Mouse (Mus musculus) limb, embryonic 14.5 days (tissue): ENCODE results near the gene Ccl1. TPM values are rescaled to one million over a fixed set of nuclear protein-coding genes. Genes with fewer than 3 reads are reported as not detected.
A peak's percentile ranks its signal among the peaks of the same experiment; 100 is the strongest.

ENCODE experiments used
- ATAC-seq: fragments of 200-750 bp; cut with Nextera tagmentation; 2 replicates; pipeline ENCODE4 v1.8.0; 2017; ENCODE audit warnings: low read depth, moderate number of reproducible peaks, moderate TSS enrichment; ENCODE audit not compliant: low FRiP score
- DNase-seq: peaks from one replicate; pipeline ENCODE4 v3.0.0-alpha.2; 2015; ENCODE audit warnings: low spot score
- H3K27ac ChIP-seq: fragments of 300-500 bp; sonication (generic); replicated peaks from 2 replicates; pipeline ENCODE4 v1.5.1; 2014; ENCODE audit warnings: low read depth, mild to moderate bottlenecking, low read length, moderate library complexity, mixed read lengths
- H3K27me3 ChIP-seq: fragments of 300-500 bp; sonication (generic); 2 replicates; pipeline ENCODE4 v1.6.1; 2014; ENCODE audit warnings: low read length, mixed read lengths; ENCODE audit not compliant: control insufficient read depth, insufficient read depth
- H3K36me3 ChIP-seq: fragments of 300-500 bp; sonication (generic); 2 replicates; pipeline ENCODE4 v1.6.1; 2014; ENCODE audit warnings: mild to moderate bottlenecking, low read length, moderate library complexity, mixed read lengths; ENCODE audit not compliant: control insufficient read depth, insufficient read depth
- H3K4me1 ChIP-seq: fragments of 300-500 bp; sonication (generic); 2 replicates; pipeline ENCODE4 v1.6.1; 2014; ENCODE audit warnings: antibody characterized with exemption, low read length, mixed read lengths; ENCODE audit not compliant: control insufficient read depth, insufficient read depth
- H3K4me2 ChIP-seq: fragments of 300-500 bp; sonication (generic); replicated peaks from 2 replicates; pipeline ENCODE4 v1.6.1; 2014; ENCODE audit warnings: low read depth, mild to moderate bottlenecking, low read length, moderate library complexity; ENCODE audit not compliant: severe bottlenecking
- H3K4me3 ChIP-seq: fragments of 300-500 bp; sonication (generic); replicated peaks from 2 replicates; pipeline ENCODE4 v1.5.1; 2014; ENCODE audit warnings: low read length
- H3K9ac ChIP-seq: fragments of 300-500 bp; sonication (generic); 2 replicates; pipeline ENCODE4 v1.6.1; 2014; ENCODE audit warnings: mild to moderate bottlenecking, low read depth, low read length, moderate library complexity; ENCODE audit not compliant: severe bottlenecking
- H3K9me3 ChIP-seq: fragments of 300-500 bp; sonication (generic); 2 replicates; pipeline ENCODE4 v1.6.1; 2016; ENCODE audit warnings: low read length; ENCODE audit not compliant: control insufficient read depth
- POLR2A ChIP-seq: fragments of 200-500 bp; IDR thresholded peaks from 2 replicates; pipeline ENCODE4 v1.8.0; 2012; ENCODE audit warnings: inconsistent platforms, mild to moderate bottlenecking, moderate library complexity, borderline replicate concordance; ENCODE audit not compliant: insufficient read depth, insufficient read length; ENCODE audit errors: extremely low read depth
- WGBS: fragments of 180-500 bp; shearing (Covaris S2); extraction: QIAGEN DNeasy Blood & Tissue Kit; methylation state at CpG from one replicate; pipeline ENCODE4 v1.1.7; 2014; 5-methylcytosine and 5-hydroxymethylcytosine counted together
- polyA plus RNA-seq, 2 experiments: library from polyadenylated mRNA; depleted of rRNA in 1 of 2; stranded (reverse) in 1 of 2; unstranded in 1 of 2; fragments of >200 nt; fragmentation: Nextera tagmentation in 1 of 2; extraction: Ambion mirVana in 1 of 2; gene quantifications; 2 replicates each; pipeline versions ENCODE4 v1.2.1 to v1.2.3; 2012 to 2014

The Ccl1 gene
- polyA plus RNA-seq, 2 experiments, result not detected

DNA sequence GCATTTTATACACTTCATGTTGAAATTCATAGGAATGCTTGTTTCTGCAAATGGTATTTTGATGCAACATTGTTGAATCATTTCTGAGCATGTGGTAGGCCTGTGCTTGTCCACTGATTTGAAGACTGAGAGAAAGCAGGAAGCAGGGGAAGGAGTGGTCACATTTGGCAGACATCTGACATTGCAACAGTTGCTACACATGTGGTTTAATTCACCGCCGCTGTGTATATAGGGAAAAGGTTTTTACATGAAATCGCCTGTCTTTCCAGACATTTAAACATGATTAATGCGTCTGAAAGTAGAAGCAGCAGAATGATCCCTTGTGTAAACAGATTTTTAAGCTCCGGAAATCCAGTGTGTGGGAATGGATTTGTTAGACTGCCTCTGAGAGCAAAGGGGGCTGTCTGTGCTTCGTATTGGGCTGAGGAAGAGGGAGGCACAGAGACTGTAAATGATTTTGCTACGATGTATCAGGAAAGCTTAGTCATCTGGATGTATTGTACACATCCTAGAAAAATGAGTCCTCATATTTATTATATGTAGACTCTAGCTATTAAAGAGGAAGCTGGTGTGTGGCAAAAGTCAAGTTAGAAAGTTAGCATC is 165.9 kb downstream of the Ccl1 start:
- ATAC-seq, result peak; percentile 78
- H3K27ac ChIP-seq, result 0 out of 2 replicates have a peak overlapping the region, but pooled peaks have one; percentile 22
- 22% methylated on average over 7 of the region's 7 CpGs for WGBS

DNA sequence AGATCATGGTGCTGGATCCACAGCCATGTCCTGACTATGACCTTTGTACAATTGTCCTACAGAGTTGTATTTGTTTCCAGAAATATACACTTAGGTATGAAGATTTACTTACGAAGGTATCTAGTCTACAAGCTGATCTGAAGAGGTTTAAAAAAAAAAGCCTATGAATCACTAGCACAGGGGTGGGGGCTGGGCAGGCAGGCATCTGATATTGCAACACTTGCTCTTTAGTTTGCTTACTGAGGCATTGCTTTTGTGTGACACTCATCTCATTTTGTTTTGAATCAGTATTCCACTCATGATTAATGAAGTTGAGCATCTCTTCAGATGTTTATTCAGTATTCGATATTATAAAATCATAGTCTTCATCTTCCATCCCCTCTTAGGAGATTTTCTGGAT is 169.3 kb downstream of the Ccl1 start:
- TF ChIP-seq POLR2A, result no peak
- H3K27ac ChIP-seq, result no peak overlapping the region
- WGBS, result 92% methylated on average over 2 of the region's 2 CpGs
- no peak overlapping the region for H3K4me2 ChIP-seq
- no peak for DNase-seq
- H3K4me1 ChIP-seq, result peaks cover 10% of the 10 kb centered on the region
- H3K9ac ChIP-seq, result no peak overlapping the region
- no peak for ATAC-seq
- no peaks in the 10 kb centered on the region for H3K36me3 ChIP-seq
- H3K27me3 ChIP-seq, result no peaks in the 10 kb centered on the region
- no peaks in the 10 kb centered on the region for H3K9me3 ChIP-seq
- no peak overlapping the region for H3K4me3 ChIP-seq

More for the DNA sequence above, 165.9 kb downstream of the Ccl1 start:
- H3K4me1 ChIP-seq, result peaks cover 10% of the 10 kb centered on the region
- H3K36me3 ChIP-seq, result no peaks in the 10 kb centered on the region
- no peak overlapping the region for H3K4me3 ChIP-seq
- TF ChIP-seq POLR2A, result no peak
- no peaks in the 10 kb centered on the region for H3K27me3 ChIP-seq
- H3K9me3 ChIP-seq, result no peaks in the 10 kb centered on the region
- peak; percentile 80 for DNase-seq
- no peak overlapping the region for H3K9ac ChIP-seq
- H3K4me2 ChIP-seq, result no peak overlapping the region

DNA sequence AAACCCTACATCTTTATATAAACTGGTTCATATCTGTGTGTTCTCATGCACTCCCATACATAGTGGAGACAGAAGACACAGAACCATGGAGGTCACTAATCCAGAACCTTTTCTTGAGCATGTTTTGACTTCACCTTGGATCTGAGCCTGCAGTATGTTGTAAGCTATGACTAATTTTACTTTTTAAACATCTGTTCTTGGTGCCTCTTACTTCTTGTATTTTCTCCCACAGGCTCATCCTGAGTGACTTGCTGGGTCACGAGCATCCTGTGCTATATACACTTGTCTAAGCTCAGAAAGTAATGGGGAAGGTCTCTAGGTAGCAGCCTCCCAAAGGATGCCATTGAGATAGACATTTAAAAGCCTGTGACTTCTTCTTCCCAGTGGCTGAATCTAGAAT is 172.5 kb downstream of the Ccl1 start:
- WGBS, result 68% methylated on average over 1 of the region's 1 CpGs
- no peak for ATAC-seq
- H3K9me3 ChIP-seq, result no peaks in the 10 kb centered on the region
- H3K36me3 ChIP-seq, result no peaks in the 10 kb centered on the region
- no peak for TF ChIP-seq POLR2A
- no peaks in the 10 kb centered on the region for H3K4me1 ChIP-seq
- no peak overlapping the region for H3K4me2 ChIP-seq
- DNase-seq, result no peak
- H3K9ac ChIP-seq, result no peak overlapping the region
- H3K4me3 ChIP-seq, result no peak overlapping the region
- H3K27me3 ChIP-seq, result no peaks in the 10 kb centered on the region
- H3K27ac ChIP-seq, result no peak overlapping the region

Other genes with a start within 250 kb of the Ccl1 start
- gene Ccl11, start 247.9 kb downstream of the Ccl1 start, polyA plus RNA-seq (2012; rRNA removed), result 4.3 and 5.8 TPM in 2 replicates
- 4.0 and 4.9 TPM in 2 replicates for gene Ccl11, start 247.9 kb downstream of the Ccl1 start, polyA plus RNA-seq (2014; fragmentation: Nextera tagmentation; extraction: Ambion mirVana)
- 4.0 and 4.6 TPM in 2 replicates for gene Ccl12, start 203.8 kb downstream of the Ccl1 start, polyA plus RNA-seq (2012; rRNA removed)
- 5.0 and 5.3 TPM in 2 replicates for gene Ccl12, start 203.8 kb downstream of the Ccl1 start, polyA plus RNA-seq (2014; fragmentation: Nextera tagmentation; extraction: Ambion mirVana)
- gene Ccl8, start 190.5 kb downstream of the Ccl1 start, polyA plus RNA-seq (2012; rRNA removed), result not detected in 2 replicates
- gene Ccl8, start 190.5 kb downstream of the Ccl1 start, polyA plus RNA-seq (2014; fragmentation: Nextera tagmentation; extraction: Ambion mirVana), result not detected in 2 replicates
- 3.5 and 3.7 TPM in 2 replicates for gene Tmem132e, start 83.2 kb upstream of the Ccl1 start, polyA plus RNA-seq (2012; rRNA removed)
- gene Tmem132e, start 83.2 kb upstream of the Ccl1 start, polyA plus RNA-seq (2014; fragmentation: Nextera tagmentation; extraction: Ambion mirVana), result 1.0 and 1.2 TPM in 2 replicates